In genomic region chr7:29496953-29497590, GRCm38 (mm10) we compare ENCODE assay signal across 9 mouse cellular contexts. TPM values are rescaled to one million over a fixed set of nuclear protein-coding genes. Genes with fewer than 3 reads are reported as not detected.
DNase-seq lines count a peak whose midpoint lies in the region; ATAC-seq and TF ChIP-seq lines count a peak whose summit lies in the region.
"Had no signal": no experiment of that assay in that cellular context is flagged by ENCODE, and none has a peak within 500 bp of the region (broad histone marks: within the 10 kb centered on the region; RNA-seq: fewer than 3 reads in every experiment).

No protein-coding gene starts in this region.

- no peaks in the 10 kb centered on the region for H3K9me3 ChIP-seq in hindbrain, postnatal 0 days (ENCODE audit: low read length)
- H3K9me3 ChIP-seq: embryonic facial prominence, embryonic 12.5 days had no signal

- ATAC-seq in hindbrain, postnatal 0 days: 0 out of 2 replicates have a peak, but pooled peaks have one; percentile 43

- peaks cover 9% of the 10 kb centered on the region; the same call in 1 of the 2 replicates for H3K4me1 ChIP-seq in hindbrain, postnatal 0 days (ENCODE audit: insufficient read depth, low read length)

- 35% methylated on average over 10 of the region's 10 CpGs for WGBS in hindbrain, postnatal 0 days

- H3K4me2 ChIP-seq in hindbrain, postnatal 0 days (ENCODE audit: low read depth, low read length): no peak overlapping the region
- H3K4me2 ChIP-seq: embryonic facial prominence, embryonic 12.5 days had no signal

- no peak overlapping the region for H3K9ac ChIP-seq in hindbrain, postnatal 0 days (replicated peaks; ENCODE audit: low read length)
- H3K9ac ChIP-seq: embryonic facial prominence, embryonic 12.5 days had no signal

- no peak overlapping the region for H3K27ac ChIP-seq in hindbrain, postnatal 0 days
- H3K27ac ChIP-seq: embryonic facial prominence, embryonic 12.5 days had no signal

- H3K27me3 ChIP-seq in hindbrain, postnatal 0 days (ENCODE audit: insufficient read depth, low read length): no peaks in the 10 kb centered on the region
- H3K27me3 ChIP-seq: embryonic facial prominence, embryonic 12.5 days had no signal

- intact Hi-C loops in left cerebral cortex, postnatal 36 days (cut with DNase I): no loop called here

- DNase-seq in ovary, postnatal 36 days (ENCODE audit: low spot score): peak; percentile 25
- no peak for DNase-seq in ovary, postnatal 10 days (ENCODE audit: low spot score)
- DNase-seq in hindbrain, postnatal 0 days (ENCODE audit: low spot score): peak; percentile 59
- peak; percentile 59 for DNase-seq in lung, postnatal 10 days
- DNase-seq in frontal cortex, postnatal 14 days (ENCODE audit: low spot score in 2 of 2): no peak
- no peak for DNase-seq in left cerebral cortex, adult 8-10 months (ENCODE audit: low spot score in 2 of 2)
- no peak for DNase-seq in left cerebral cortex, postnatal 36 days (ENCODE audit: low spot score in 2 of 2)
- no peak for DNase-seq in thymus, adult 18-20 months

- H3K4me3 ChIP-seq in hindbrain, postnatal 0 days (ENCODE audit: low read length): no peak overlapping the region
- H3K4me3 ChIP-seq: embryonic facial prominence, embryonic 12.5 days had no signal

- no peak for TF ChIP-seq CTCF in hindbrain, postnatal 0 days (IDR thresholded peaks at IDR 0.05; ENCODE audit: low read depth)

- H3K36me3 ChIP-seq in hindbrain, postnatal 0 days (ENCODE audit: insufficient read depth, low read length): no peaks in the 10 kb centered on the region
- H3K36me3 ChIP-seq: embryonic facial prominence, embryonic 12.5 days had no signal

RNA-seq across cellular contexts. Expression of gene Sipa1l3, which starts 21.4 kb away (rescaled TPM):
- total RNA-seq in hindbrain, postnatal 0 days (2014; rRNA removed): 108 and 110 TPM in 2 replicates
- polyA plus RNA-seq in hindbrain, postnatal 0 days (2015; fragmentation: Nextera tagmentation; extraction: Ambion mirVana): 15.2 and 19.7 TPM in 2 replicates
- total RNA-seq in left cerebral cortex, adult 8-10 months (2022): 10 to 100 TPM; 55.2 to 64.7 (median 57.8) TPM
- 10 to 100 TPM; 41.2 to 65.2 TPM for total RNA-seq in left cerebral cortex, postnatal 36 days (2021)

Comparison
In these comparisons a context has a peak if more than half of its experiments do, and no peak if none do; other contexts are left out.
1. DNase-seq: peak in ovary, postnatal 36 days (single experiment), hindbrain, postnatal 0 days (single experiment) and lung, postnatal 10 days (single experiment); none in ovary, postnatal 10 days (single experiment), frontal cortex, postnatal 14 days (0 of 2), left cerebral cortex, adult 8-10 months (0 of 2), left cerebral cortex, postnatal 36 days (0 of 2) and thymus, adult 18-20 months (0 of 2).